Mouse (Mus musculus): ENCODE data around the gene Sypl. TPM values are rescaled to one million over a fixed set of nuclear protein-coding genes. Genes with fewer than 3 reads are reported as not detected.
A peak's percentile ranks its signal among the peaks of the same experiment; 100 is the strongest.
"Not testable (repeated sequence)": the region's sequence is repeated elsewhere in the genome, so short reads cannot be mapped to it uniquely, and the experiment has no call there.

Gene Sypl
- polyA plus RNA-seq, 1 experiment from 2014 or later: 39.5 TPM

DNA sequence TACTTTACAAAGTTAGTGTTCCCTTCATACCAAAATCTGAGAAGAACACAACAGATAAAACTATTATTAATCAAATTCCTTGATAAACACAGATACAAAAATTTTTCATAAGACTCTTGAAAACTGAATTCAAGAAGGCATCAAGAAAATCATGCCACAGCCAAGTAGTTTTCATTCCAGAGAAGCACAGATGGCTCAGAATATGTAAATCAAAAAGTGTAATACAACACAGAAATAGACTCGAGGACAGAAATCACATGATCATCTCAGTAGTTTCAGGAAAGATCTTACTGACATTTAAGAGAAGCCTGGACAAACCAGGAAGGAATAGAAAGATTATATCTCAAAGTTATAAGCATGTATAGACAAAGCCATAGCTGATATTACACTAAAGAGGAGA, 32.6 kb downstream of the Sypl start:
- no peak overlapping the region for H3K4me2 ChIP-seq
- WGBS: 71% methylated on average over 1 of the region's 1 CpGs
- H3K4me1 ChIP-seq (replicated peaks): no peaks in the 10 kb centered on the region
- no peak for ATAC-seq (ENCODE audit: low FRiP score, low read depth)
- no peaks in the 10 kb centered on the region for H3K36me3 ChIP-seq
- no peak overlapping the region for H3K27ac ChIP-seq (replicated peaks)
- no peak overlapping the region for H3K9ac ChIP-seq
- no peak overlapping the region for H3K4me3 ChIP-seq
- no peaks in the 10 kb centered on the region for H3K27me3 ChIP-seq
- no peaks in the 10 kb centered on the region for H3K9me3 ChIP-seq

DNA sequence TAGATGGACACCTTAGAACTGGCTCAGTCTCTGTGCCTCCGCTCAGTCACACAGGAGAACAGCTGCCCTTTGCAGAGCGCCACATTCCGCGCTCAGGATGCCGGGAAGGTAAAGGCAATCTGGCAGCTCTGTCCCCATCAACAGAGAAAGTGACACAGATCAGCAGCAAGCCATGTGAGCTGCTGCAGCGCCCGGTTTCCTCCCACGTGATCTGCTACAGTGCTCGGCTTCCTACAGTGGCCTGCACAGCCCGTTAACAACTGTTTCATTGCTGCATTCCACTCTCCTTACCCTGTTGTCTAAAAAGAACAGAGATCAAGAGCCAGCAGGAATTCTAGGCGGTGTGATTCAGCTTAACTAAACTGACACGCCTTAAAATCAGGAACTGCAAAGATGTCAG, 36.0 kb downstream of the Sypl start:
- no peaks in the 10 kb centered on the region for H3K9me3 ChIP-seq

DNA sequence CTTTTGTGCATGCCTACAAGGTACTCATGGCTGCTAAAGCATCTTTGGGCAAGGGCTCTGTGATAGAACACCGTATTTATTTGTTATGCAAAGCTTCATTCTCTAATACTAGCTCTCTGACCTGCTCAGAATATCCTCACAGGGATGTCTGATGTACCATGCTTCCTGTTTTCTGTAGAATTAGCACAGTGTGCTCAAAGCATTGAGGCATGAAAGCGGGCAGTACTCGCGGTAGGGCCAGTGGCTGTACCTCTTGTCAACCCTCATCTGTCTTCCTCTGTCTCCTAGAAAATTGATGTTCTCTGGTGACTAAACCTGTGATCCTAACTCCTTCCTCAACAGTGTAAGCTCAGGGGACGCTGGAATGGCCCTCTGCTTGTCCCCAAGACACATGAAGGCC, 40.4 kb downstream of the Sypl start:
- no peaks in the 10 kb centered on the region for H3K36me3 ChIP-seq

More for the DNA sequence above, 36.0 kb downstream of the Sypl start:
- Histone ChIP-seq H3K9ac (no peak overlapping the region), H3K27me3 (no peaks in the 10 kb centered on the region), H3K36me3 (no peaks in the 10 kb centered on the region), H3K4me2 (no peak overlapping the region), H3K4me3 (no peak overlapping the region), H3K27ac (replicated peaks) (no peak overlapping the region), H3K4me1 (replicated peaks) (no peaks in the 10 kb centered on the region)
- 67% methylated on average over 12 of the region's 12 CpGs for WGBS
- no peak for ATAC-seq (ENCODE audit: low FRiP score, low read depth)

DNA sequence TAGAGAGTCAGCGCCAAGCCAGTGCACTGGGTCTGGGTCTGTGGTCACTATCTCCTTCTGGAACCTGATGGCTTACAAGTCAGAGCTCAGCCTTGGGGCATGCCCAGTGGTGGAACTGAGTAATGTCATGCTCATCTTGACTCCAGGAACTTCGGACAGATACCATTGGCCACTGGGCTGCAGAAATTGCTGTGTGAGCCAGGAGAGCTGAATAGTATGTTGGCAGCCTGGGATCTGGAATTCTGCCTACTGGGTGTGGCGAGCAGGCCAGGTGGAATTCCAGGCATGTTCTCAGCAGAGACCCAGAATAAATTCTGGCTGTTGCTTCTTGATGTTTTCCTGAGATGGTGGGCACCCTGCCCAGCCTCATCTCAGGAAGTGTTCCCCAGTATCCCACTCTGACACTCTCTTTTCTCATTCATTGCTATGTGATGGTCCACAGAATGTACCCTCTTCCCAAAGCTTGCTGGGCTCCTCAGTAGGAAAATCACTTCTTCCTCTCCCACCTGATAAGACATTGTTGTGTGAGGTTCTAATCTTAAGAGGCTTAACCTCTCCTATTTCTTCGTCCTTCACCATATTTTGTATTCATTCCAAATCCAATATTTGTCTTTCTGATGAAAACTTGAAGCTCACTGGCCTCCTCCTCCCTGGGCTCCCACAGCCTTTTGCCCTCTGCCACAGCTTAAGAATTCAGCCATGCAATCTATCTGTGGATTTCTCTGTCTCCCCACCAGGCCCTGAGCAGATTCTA, 41.6 kb downstream of the Sypl start:
- Histone ChIP-seq H3K4me3 (no peak overlapping the region), H3K4me2 (no peak overlapping the region), H3K9me3 (no peaks in the 10 kb centered on the region), H3K9ac (no peak overlapping the region), H3K4me1 (replicated peaks) (no peaks in the 10 kb centered on the region), H3K27me3 (no peaks in the 10 kb centered on the region), H3K36me3 (no peaks in the 10 kb centered on the region), H3K27ac (replicated peaks) (no peak overlapping the region)
- 86% methylated on average over 4 of the region's 4 CpGs for WGBS
- no peak for ATAC-seq (ENCODE audit: low FRiP score, low read depth)

More for the DNA sequence above, 40.4 kb downstream of the Sypl start:
- Histone ChIP-seq H3K9ac (no peak overlapping the region), H3K27ac (replicated peaks) (no peak overlapping the region), H3K4me1 (replicated peaks) (no peaks in the 10 kb centered on the region), H3K4me2 (no peak overlapping the region), H3K4me3 (no peak overlapping the region), H3K27me3 (no peaks in the 10 kb centered on the region), H3K9me3 (no peaks in the 10 kb centered on the region)
- no peak for ATAC-seq (ENCODE audit: low FRiP score, low read depth)
- 77% methylated on average over 5 of the region's 5 CpGs for WGBS

DNA sequence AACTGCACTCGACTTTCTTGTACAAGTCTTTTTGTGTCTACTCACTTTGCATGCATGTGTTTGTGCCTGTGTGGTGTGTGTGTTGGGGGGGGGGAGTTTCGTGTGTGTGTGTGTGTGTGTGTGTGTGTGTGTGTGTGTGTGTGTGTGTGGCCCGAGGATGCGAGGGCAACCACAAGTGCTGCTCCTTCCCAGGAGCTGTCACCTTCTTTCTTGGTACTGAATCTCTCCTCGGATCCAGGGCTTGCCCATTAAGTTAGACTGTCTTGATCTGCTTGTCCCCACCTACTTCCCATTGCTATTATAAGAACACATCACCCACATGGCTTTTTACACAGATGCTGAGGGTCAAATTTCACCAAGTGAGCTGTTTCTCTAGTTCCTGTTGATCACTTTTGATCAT, 45.1 kb downstream of the Sypl start:
- H3K4me3 ChIP-seq: no peak overlapping the region
- H3K9me3 ChIP-seq: no peaks in the 10 kb centered on the region
- no peak overlapping the region for H3K9ac ChIP-seq
- no peaks in the 10 kb centered on the region for H3K36me3 ChIP-seq
- 69% methylated on average over 5 of the region's 5 CpGs for WGBS
- no peak for ATAC-seq (ENCODE audit: low FRiP score, low read depth)
- H3K27ac ChIP-seq (replicated peaks): no peak overlapping the region
- no peak overlapping the region for H3K4me2 ChIP-seq
- no peaks in the 10 kb centered on the region for H3K4me1 ChIP-seq (replicated peaks)
- no peaks in the 10 kb centered on the region for H3K27me3 ChIP-seq

DNA sequence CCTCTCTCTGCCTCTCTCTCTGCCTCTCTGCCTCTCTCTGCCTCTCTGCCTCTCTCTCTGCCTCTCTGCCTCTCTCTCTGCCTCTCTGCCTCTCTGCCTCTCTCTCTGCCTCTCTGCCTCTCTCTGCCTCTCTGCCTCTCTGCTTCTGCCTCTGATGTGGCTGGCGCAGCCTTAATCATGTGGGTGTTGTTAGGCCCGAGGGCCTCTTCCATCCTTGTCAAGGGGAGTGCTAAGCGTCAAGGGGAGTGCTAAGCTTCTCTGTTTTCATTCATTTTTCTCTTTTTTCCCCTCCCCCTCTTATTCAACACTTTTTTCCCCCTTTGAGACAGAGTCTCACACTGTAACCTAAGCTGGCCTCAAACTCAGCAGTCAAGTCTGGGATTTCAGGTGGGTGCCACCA, 46.1 kb downstream of the Sypl start:
- not testable (repeated sequence) for H3K4me1 ChIP-seq (replicated peaks); H3K27me3 ChIP-seq; H3K9ac ChIP-seq; H3K36me3 ChIP-seq; H3K4me2 ChIP-seq; ATAC-seq (ENCODE audit: low FRiP score, low read depth); H3K4me3 ChIP-seq; H3K9me3 ChIP-seq; H3K27ac ChIP-seq (replicated peaks)
- 26% methylated on average over 3 of the region's 3 CpGs for WGBS

DNA sequence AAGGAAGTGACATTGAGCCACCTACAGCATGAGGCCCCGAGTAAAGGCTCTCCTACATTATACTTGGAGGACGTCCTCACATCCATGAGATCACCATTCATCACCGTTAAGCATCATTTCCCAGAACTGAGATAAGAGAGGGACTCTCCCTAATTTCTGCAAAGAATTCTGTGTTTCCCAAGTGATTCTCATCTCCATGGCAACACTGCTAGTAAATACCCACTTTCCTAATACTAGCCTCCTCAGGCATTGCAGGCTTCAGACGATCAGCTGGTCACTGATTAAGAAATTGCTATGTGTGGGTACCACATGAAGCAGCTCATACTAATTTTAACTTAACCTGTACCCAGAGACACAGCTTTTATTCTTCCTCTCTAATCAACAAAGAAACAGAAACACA, 46.7 kb downstream of the Sypl start:
- 67% methylated on average over 4 of the region's 4 CpGs for WGBS
- H3K36me3 ChIP-seq: no peaks in the 10 kb centered on the region
- no peak overlapping the region for H3K4me3 ChIP-seq
- H3K27ac ChIP-seq (replicated peaks): no peak overlapping the region
- H3K4me1 ChIP-seq (replicated peaks): no peaks in the 10 kb centered on the region
- H3K4me2 ChIP-seq: no peak overlapping the region
- 0 out of 2 replicates have a peak, but pooled peaks have one; percentile 13 for ATAC-seq (ENCODE audit: low FRiP score, low read depth)
- no peak overlapping the region for H3K9ac ChIP-seq
- H3K27me3 ChIP-seq: no peaks in the 10 kb centered on the region
- no peaks in the 10 kb centered on the region for H3K9me3 ChIP-seq

DNA sequence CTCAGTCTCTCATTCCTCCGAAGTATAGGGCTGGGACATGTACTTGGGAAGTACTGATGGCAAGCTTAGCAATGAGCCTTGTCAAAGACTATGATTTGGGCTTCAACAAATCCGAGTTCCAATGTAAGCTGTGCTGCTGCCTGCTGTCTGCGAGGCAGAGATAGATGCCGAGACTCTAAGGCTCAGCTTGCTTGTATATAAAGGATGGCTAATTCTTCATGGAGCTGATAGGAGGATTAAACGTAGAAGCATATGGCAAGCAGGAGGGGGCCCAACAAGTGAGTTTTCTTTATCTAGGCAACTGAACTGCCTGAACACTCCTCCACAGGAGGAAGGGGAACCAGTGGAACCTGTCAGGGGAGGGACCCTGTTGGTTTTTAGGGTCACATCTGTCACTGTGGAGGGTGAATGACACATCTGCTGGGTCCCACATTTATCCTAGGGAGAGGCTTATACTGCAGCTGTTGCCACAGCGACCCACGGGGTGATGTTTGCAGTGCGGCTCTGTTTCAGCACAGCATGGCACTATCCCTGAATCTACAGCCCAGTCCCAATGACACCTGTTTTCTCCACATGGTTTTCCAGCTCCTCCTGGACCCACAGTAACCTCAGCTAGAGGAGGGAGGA, 49.8 kb downstream of the Sypl start:
- Histone ChIP-seq H3K27me3 (no peaks in the 10 kb centered on the region), H3K9me3 (no peaks in the 10 kb centered on the region), H3K4me2 (no peak overlapping the region), H3K27ac (replicated peaks) (no peak overlapping the region), H3K4me1 (replicated peaks) (no peaks in the 10 kb centered on the region; the same call in 1 of the 2 replicates), H3K36me3 (no peaks in the 10 kb centered on the region), H3K4me3 (no peak overlapping the region), H3K9ac (no peak overlapping the region)
- no peak for ATAC-seq (ENCODE audit: low FRiP score, low read depth)
- WGBS: 65% methylated on average over 8 of the region's 8 CpGs

DNA sequence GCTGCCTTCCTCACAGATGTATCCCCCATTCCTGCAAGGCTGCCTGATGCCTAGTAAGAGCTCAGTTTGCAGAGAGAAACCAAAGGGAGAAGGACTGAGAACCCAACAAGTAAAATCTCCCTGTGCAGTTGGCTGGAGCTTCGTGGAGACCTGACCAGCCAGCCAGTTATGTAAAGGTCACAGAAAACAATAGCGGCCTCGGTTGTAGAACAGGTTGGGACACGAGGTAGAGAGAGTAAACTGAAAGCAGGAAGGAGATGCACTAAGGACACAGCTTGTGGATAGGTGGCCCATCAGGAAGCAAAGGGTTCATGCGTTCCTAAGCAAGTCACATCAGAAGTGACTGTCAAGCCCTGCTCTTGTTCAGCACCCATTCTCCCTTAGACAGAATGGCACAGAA, 52.2 kb downstream of the Sypl start:
- H3K4me1 ChIP-seq (replicated peaks): no peaks in the 10 kb centered on the region; the same call in 1 of the 2 replicates
- H3K27ac ChIP-seq (replicated peaks): no peak overlapping the region
- H3K4me3 ChIP-seq: no peak overlapping the region
- no peak overlapping the region for H3K9ac ChIP-seq
- H3K27me3 ChIP-seq: no peaks in the 10 kb centered on the region
- no peak overlapping the region for H3K4me2 ChIP-seq
- ATAC-seq (ENCODE audit: low FRiP score, low read depth): no peak
- 82% methylated on average over 5 of the region's 5 CpGs for WGBS
- no peaks in the 10 kb centered on the region for H3K36me3 ChIP-seq
- H3K9me3 ChIP-seq: no peaks in the 10 kb centered on the region

DNA sequence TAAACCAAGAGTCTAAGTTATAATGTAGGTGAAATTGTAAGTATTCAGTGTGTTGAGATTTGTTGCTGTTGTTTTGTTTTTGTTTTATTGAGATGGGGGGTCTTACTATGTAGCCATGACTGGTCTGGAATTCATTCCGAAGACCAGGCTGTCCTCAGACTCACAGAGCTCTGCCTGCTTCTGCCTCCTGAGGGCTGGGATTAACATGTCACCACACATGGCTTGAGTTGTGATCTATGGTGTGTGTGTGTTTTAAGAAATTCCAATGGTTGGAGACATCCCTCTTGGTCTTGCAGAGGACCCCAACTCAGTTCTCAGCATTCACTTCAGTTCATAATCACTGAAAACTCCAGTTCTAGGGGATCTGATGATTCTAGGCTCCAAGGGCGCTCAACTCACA, 53.5 kb downstream of the Sypl start:
- Histone ChIP-seq H3K27me3 (no peaks in the 10 kb centered on the region), H3K9ac (no peak overlapping the region), H3K9me3 (no peaks in the 10 kb centered on the region), H3K4me1 (replicated peaks) (no peaks in the 10 kb centered on the region; the same call in 1 of the 2 replicates), H3K27ac (replicated peaks) (no peak overlapping the region), H3K4me2 (no peak overlapping the region), H3K36me3 (no peaks in the 10 kb centered on the region), H3K4me3 (no peak overlapping the region)
- WGBS: 94% methylated on average over 2 of the region's 2 CpGs
- no peak for ATAC-seq (ENCODE audit: low FRiP score, low read depth)

DNA sequence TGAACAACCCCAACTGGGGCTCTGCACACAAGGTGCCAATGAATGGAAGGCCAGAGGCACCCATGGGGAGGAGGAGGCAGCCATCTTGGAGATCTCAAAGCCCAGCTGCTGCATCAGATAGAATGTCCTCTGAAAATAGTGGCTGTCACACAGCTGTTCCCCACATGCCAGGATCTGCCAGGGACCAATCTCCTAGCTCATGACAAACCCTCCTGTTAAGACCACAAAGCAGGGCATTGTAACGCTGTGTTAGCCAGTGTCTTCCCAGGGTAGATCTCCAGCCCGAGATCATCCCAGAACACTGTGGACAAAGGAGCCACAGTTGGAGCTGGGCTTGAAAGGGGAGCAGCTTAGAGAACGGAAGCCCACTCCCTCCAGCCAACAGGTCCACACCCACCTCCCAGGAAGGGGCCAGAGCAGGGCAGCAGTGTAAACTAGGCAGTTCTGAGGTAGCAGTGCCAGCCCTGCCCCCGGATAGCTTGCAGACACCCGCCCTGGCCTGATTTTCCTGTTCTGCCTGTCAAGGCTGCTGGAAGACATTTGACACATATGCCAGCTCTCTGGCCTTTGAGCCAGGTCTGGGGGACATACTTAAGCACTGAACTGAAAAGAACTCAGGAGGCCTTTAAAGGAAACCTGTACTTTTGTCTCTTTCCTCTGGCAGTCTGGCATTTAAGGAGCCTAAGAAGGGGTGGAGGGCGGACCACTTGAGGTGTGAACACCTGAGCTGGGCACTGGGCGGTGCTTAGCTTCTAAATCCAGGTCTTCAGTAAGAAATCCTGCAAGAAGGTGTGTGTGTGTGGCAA, 54.8 kb downstream of the Sypl start:
- WGBS: 50% methylated on average over 7 of the region's 7 CpGs
- Histone ChIP-seq H3K27me3 (no peaks in the 10 kb centered on the region), H3K9ac (no peak overlapping the region), H3K36me3 (no peaks in the 10 kb centered on the region), H3K4me2 (no peak overlapping the region), H3K27ac (replicated peaks) (no peak overlapping the region), H3K4me1 (replicated peaks) (no peaks in the 10 kb centered on the region; the same call in 1 of the 2 replicates), H3K4me3 (no peak overlapping the region), H3K9me3 (no peaks in the 10 kb centered on the region)
- ATAC-seq (ENCODE audit: low FRiP score, low read depth): peak; percentile 42; the same call in 1 of the 2 replicates

All from hindbrain, embryonic 15.5 days (tissue).